Mouse (Mus musculus) testis, adult 2 months (tissue): ENCODE measurements around the gene Itih1.

Source experiments
- CTCF ChIP-seq: fragments of 200-500 bp; IDR thresholded peaks from 2 replicates; pipeline ENCODE4 v1.5.1; 2012; ENCODE audit warnings: low read depth, mild to moderate bottlenecking, inconsistent platforms, low read length, moderate library complexity; ENCODE audit not compliant: control insufficient read depth, insufficient read depth, insufficient replicate concordance
- POLR2A ChIP-seq: fragments of 200-500 bp; IDR thresholded peaks from 2 replicates; pipeline ENCODE4 v1.6.1; 2012; ENCODE audit warnings: low read depth, mild to moderate bottlenecking, inconsistent platforms, low read length, moderate library complexity; ENCODE audit not compliant: control insufficient read depth

DNA sequence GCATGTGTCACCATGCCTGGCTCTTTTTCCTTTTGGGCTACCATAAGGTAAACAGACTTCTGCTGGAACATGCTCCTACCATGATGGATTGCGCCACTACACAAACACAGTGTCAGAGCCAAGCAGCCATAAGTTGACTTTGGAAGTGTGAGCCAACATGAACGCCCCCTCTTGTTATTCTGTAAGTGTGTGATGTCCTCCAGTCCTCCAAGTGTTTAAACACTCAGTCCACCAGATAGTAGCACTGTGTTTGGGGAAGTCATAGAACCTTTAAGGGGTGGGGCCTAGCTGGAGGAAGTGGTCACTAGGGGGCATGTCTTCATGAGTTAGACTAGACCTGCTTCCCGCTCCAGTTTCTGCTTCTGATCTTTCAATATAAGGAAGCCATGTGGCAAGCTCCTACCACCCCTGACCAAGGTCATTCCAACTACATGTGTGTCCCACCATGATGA, 35.2 kb downstream of the Itih1 start:
- TF ChIP-seq CTCF (no peak), POLR2A (no peak)
